Mouse (Mus musculus) stomach, embryonic 15.5 days (tissue): ENCODE data around the gene Wipf3. TPM values are rescaled to one million over a fixed set of nuclear protein-coding genes. Genes with fewer than 3 reads are reported as not detected.

Experiments
- ATAC-seq: fragments of 200-750 bp; cut with Nextera tagmentation; 2 replicates; pipeline ENCODE4 v1.8.0; 2017; ENCODE audit warnings: low read depth, moderate number of reproducible peaks, moderate TSS enrichment; ENCODE audit not compliant: insufficient read depth, low FRiP score
- H3K27ac ChIP-seq: fragments of 300-500 bp; sonication (generic); 2 replicates; pipeline ENCODE4 v1.5.1; 2015; ENCODE audit warnings: mild to moderate bottlenecking, inconsistent platforms
- H3K27me3 ChIP-seq: fragments of 300-500 bp; sonication (generic); replicated peaks from 2 replicates; pipeline ENCODE4 v1.6.1; 2015; ENCODE audit warnings: inconsistent platforms
- H3K36me3 ChIP-seq: fragments of 300-500 bp; sonication (generic); 2 replicates; pipeline ENCODE4 v1.6.1; 2015; ENCODE audit warnings: inconsistent platforms
- H3K4me1 ChIP-seq: fragments of 300-500 bp; sonication (generic); 2 replicates; pipeline ENCODE4 v1.6.1; 2015; ENCODE audit warnings: inconsistent platforms
- H3K4me2 ChIP-seq: fragments of 300-500 bp; sonication (generic); 2 replicates; pipeline ENCODE4 v1.6.1; 2015; ENCODE audit warnings: mild to moderate bottlenecking, inconsistent platforms
- H3K4me3 ChIP-seq: fragments of 300-500 bp; sonication (generic); replicated peaks from 2 replicates; pipeline ENCODE4 v1.5.1; 2015; ENCODE audit warnings: inconsistent platforms
- H3K9ac ChIP-seq: fragments of 300-500 bp; sonication (generic); 2 replicates; pipeline ENCODE4 v1.6.1; 2015; ENCODE audit warnings: inconsistent platforms
- H3K9me3 ChIP-seq: fragments of 300-500 bp; sonication (generic); 2 replicates; pipeline ENCODE4 v1.6.1; 2016; ENCODE audit warnings: inconsistent platforms
- WGBS: fragments of 180-500 bp; shearing (Covaris S2); methylation state at CpG from one replicate; pipeline ENCODE4 v1.1.7; 2015; 5-methylcytosine and 5-hydroxymethylcytosine counted together
- polyA plus RNA-seq: library from polyadenylated mRNA; unstranded; fragments of >200 nt; fragmentation: Nextera tagmentation; extraction: Ambion mirVana; gene quantifications from 2 replicates; pipeline ENCODE4 v1.2.1, GENCODE M21; 2015

Wipf3 gene
- polyA plus RNA-seq, 1 experiment from 2014 or later = 0.89 TPM

DNA sequence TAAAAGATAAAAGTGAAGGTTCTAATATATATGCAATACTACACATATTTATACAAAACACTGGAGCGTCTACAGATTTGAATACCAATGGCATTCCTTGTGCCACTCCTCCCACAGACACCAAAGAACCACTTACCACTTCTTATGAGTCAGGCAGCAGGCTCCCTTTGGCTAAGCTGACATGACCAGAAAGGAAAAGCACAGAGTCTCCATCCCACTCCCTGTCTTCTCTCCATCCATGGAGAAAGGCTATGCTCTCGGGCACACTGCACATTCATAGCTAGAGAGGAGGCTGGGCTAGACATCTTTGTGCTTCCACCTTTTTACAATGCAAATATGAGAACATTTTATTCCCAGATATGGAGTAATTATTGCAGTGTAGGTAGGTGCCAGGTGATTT lies 27.9 kb upstream of the Wipf3 start:
- no peak overlapping the region for H3K27ac ChIP-seq
- H3K27me3 ChIP-seq = no peaks in the 10 kb centered on the region
- H3K4me2 ChIP-seq = no peak overlapping the region
- 80% methylated on average over 2 of the region's 2 CpGs for WGBS
- no peak overlapping the region for H3K9ac ChIP-seq
- no peaks in the 10 kb centered on the region for H3K4me1 ChIP-seq
- no peaks in the 10 kb centered on the region for H3K9me3 ChIP-seq
- no peak for ATAC-seq
- no peaks in the 10 kb centered on the region for H3K36me3 ChIP-seq
- H3K4me3 ChIP-seq = no peak overlapping the region

DNA sequence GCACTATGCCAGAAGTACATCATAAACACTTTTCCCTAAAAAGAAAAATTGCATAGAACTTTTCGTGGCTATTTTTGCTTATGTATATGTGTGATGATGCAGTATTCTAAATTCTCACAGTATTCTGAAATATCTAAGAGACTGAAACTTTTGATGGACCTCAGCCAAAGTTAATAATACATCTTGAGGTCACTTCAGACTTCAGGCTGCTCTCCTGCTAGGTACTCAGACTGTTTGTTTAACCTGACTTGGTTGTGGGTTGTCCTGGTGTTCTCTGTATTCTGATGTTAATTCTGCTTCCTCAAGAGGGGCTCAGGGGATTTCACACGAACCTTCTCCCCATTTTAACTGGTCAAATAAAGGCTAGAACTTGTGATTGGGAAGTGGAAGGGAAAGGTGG lies 24.5 kb upstream of the Wipf3 start:
- no peak for ATAC-seq
- Histone ChIP-seq H3K4me2 (no peak overlapping the region), H3K4me1 (no peaks in the 10 kb centered on the region), H3K27ac (no peak overlapping the region), H3K9ac (no peak overlapping the region), H3K27me3 (no peaks in the 10 kb centered on the region), H3K36me3 (no peaks in the 10 kb centered on the region), H3K4me3 (no peak overlapping the region), H3K9me3 (no peaks in the 10 kb centered on the region)
- WGBS = 38% methylated on average over 2 of the region's 2 CpGs

DNA sequence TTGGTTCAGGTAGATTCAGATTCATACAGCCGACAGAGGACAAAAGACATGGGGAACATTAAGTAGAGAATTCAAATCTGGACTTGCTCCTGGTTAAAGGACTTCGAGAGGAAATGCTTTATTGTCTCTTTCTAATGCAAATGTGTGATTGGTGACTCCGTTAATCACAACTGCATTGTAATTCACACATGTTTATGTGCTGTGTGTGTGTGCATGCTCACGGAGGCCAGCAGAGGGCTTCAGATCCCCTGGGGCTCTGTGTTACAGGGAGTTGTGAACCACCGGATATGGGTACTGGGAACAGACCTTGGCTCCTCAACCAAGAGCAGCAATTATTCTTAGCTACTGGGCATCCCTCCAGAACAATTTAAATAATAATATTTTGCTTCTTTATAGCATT lies 23.3 kb upstream of the Wipf3 start:
- Histone ChIP-seq H3K27ac (no peak overlapping the region), H3K4me2 (no peak overlapping the region), H3K27me3 (no peaks in the 10 kb centered on the region), H3K4me3 (no peak overlapping the region), H3K4me1 (no peaks in the 10 kb centered on the region), H3K9ac (no peak overlapping the region), H3K36me3 (no peaks in the 10 kb centered on the region), H3K9me3 (no peaks in the 10 kb centered on the region)
- WGBS = 87% methylated on average over 5 of the region's 5 CpGs
- ATAC-seq = no peak

DNA sequence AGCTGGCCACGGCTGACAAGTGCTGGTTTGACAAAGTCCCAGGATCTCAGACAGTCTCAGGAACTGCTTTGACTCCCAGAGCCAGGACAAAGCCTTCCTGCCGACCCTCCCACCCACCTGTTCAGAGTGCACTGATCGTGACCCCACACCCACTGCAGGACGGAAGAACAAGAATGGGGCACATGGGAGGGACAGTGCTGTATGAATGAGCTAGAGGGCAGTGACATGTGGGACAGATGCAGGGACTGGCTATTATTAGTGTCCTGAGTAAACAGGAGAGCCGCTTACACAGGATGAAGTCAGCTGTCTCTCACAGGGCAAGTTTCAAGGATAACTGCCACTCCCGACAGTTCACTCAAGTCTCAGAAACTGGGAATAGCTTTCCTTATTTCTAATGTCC lies 20.1 kb upstream of the Wipf3 start:
- Histone ChIP-seq H3K4me2 (no peak overlapping the region), H3K4me1 (no peaks in the 10 kb centered on the region)

DNA sequence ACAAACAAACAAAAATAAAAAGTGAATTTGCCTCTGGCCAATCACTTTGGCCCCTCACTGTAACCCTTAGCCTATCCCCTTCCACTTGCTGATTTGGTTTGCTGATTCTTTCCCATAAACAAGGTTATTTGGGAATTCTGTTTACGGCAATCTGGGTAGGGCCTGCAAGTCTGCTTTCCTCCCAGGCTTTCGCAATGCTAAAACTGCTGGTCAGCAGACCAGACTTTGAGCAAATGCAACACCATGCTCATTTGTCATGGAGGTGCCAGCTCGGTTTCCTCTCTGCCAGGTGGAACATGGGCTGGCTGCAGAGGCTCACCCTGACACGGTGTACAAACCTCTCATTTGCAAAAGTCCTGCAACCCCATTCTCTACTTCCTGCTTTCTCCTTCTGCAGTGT lies 19.0 kb upstream of the Wipf3 start:
- no peaks in the 10 kb centered on the region for H3K27me3 ChIP-seq
- no peak overlapping the region for H3K9ac ChIP-seq
- no peak overlapping the region for H3K4me3 ChIP-seq
- H3K36me3 ChIP-seq = no peaks in the 10 kb centered on the region
- H3K4me2 ChIP-seq = no peak overlapping the region
- WGBS = 52% methylated on average over 4 of the region's 4 CpGs
- H3K9me3 ChIP-seq = no peaks in the 10 kb centered on the region
- H3K27ac ChIP-seq = no peak overlapping the region
- no peaks in the 10 kb centered on the region for H3K4me1 ChIP-seq
- ATAC-seq = no peak

More for the DNA sequence above, 20.1 kb upstream of the Wipf3 start:
- no peaks in the 10 kb centered on the region for H3K27me3 ChIP-seq
- 48% methylated on average over 6 of the region's 6 CpGs for WGBS
- no peak overlapping the region for H3K27ac ChIP-seq
- no peaks in the 10 kb centered on the region for H3K9me3 ChIP-seq
- 0 out of 2 replicates have a peak, but pooled peaks have one; percentile 39 for ATAC-seq
- no peak overlapping the region for H3K4me3 ChIP-seq
- H3K36me3 ChIP-seq = no peaks in the 10 kb centered on the region
- no peak overlapping the region for H3K9ac ChIP-seq

DNA sequence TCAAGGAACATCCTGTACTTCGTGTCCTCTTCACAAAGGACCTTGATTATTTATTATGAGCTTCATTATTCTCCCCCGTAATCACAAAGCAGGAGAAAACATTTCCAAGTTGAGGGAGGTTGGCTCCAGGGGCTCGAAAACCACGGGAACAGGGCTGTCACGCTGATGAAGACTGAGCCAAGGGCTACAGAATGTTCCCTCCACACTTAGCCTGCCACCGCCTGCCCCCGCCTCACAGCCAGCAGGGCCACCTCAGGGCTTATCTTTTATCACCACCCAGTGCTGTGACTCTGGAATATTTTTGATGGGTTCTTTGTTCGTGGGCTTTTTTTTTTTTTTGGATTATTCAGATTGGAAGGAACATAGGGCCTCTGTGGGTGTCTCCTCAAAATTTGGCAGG lies 17.8 kb upstream of the Wipf3 start:
- Histone ChIP-seq H3K4me1 (no peaks in the 10 kb centered on the region), H3K9ac (no peak overlapping the region), H3K27me3 (no peaks in the 10 kb centered on the region), H3K9me3 (no peaks in the 10 kb centered on the region), H3K27ac (no peak overlapping the region), H3K36me3 (no peaks in the 10 kb centered on the region), H3K4me2 (no peak overlapping the region), H3K4me3 (no peak overlapping the region)
- WGBS = 78% methylated on average over 8 of the region's 8 CpGs
- ATAC-seq = no peak

DNA sequence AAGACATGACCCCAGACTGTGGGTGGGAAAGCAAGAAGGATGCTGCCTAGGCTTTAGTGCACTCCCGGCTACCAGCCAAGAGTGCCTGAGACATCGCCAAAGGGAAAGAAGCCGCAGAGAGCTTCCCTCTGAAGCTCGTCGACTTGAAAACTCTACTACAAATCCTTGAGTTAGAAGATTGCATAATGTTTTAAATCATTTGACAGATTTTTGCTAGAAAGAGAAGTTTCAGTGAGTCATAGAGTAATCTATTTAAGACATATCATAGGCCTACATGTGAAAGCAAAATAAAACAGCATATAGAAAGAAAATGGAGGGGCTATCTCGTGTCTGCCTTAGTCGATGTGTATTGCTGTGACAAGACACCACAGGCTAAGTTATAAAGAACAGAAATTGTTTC lies 16.5 kb upstream of the Wipf3 start:
- Histone ChIP-seq H3K27ac (no peak overlapping the region), H3K36me3 (no peaks in the 10 kb centered on the region), H3K9ac (no peak overlapping the region), H3K4me3 (no peak overlapping the region), H3K9me3 (no peaks in the 10 kb centered on the region), H3K4me1 (no peaks in the 10 kb centered on the region), H3K4me2 (no peak overlapping the region), H3K27me3 (no peaks in the 10 kb centered on the region)
- ATAC-seq = no peak
- 73% methylated on average over 7 of the region's 7 CpGs for WGBS

DNA sequence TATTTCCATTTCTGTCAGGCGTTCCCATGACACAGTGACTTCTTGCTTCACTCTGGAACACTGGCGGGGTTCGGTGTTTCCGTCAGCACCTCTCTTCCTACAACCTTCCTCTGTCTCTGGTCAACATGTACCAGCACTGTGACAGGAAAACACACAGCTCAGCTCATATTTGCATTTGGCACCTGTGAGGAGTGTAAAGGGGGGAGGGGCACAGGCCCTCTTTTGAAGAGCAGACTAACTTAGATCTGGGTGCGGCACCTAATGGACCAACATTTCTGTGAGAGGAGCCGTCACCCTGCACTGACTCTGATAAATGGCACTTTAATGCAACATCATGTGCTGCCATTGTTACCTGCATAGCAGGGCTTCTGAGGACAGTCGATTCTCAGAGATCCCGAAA lies 4.2 kb upstream of the Wipf3 start:
- Histone ChIP-seq H3K9me3 (no peaks in the 10 kb centered on the region), H3K9ac (no peak overlapping the region), H3K36me3 (no peaks in the 10 kb centered on the region), H3K27me3 (peaks cover 13% of the 10 kb centered on the region; the same call in 1 of the 2 replicates), H3K27ac (no peak overlapping the region), H3K4me1 (peaks cover 13% of the 10 kb centered on the region; the same call in 1 of the 2 replicates), H3K4me2 (no peak overlapping the region), H3K4me3 (no peak overlapping the region)
- no peak for ATAC-seq
- 63% methylated on average over 8 of the region's 8 CpGs for WGBS

DNA sequence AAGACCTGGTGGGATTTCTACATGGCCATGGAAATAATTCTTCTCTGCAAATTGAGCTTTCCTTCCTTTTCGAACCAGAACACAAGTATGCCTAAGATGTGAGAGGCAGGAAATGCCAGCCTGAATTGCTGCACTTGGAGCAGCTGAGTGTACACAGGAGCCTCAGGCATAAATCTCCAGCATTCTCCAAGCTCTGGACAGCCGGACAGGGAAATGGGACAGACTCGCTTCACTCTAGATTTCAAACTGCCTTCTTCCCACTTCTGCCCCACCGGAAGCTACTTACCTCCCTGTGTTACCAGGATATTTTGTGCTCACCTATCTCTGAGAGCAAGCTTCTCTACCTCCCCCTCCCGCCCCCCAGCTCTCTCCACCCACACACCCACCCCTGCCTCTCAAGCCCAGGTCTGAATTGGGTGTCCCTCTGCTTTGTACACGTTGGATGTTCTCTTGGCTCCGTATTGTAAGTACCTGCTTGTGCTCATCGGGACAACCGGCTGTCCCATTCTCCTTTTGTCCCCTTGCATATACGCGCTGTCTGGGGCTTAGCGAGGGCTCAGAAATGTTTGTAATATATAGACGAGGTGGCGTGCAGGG lies 455 bp upstream of the Wipf3 start:
- no peak overlapping the region for H3K27ac ChIP-seq
- H3K9ac ChIP-seq = no peak overlapping the region
- ATAC-seq = no peak
- H3K36me3 ChIP-seq = no peaks in the 10 kb centered on the region
- H3K9me3 ChIP-seq = no peaks in the 10 kb centered on the region
- H3K4me2 ChIP-seq = peak overlapping the region; percentile 79
- H3K4me1 ChIP-seq = peaks cover 13% of the 10 kb centered on the region
- peaks cover 23% of the 10 kb centered on the region; the same call in 1 of the 2 replicates for H3K27me3 ChIP-seq
- 3% methylated on average over 14 of the region's 14 CpGs for WGBS
- H3K4me3 ChIP-seq = peak overlapping the region; percentile 53

DNA sequence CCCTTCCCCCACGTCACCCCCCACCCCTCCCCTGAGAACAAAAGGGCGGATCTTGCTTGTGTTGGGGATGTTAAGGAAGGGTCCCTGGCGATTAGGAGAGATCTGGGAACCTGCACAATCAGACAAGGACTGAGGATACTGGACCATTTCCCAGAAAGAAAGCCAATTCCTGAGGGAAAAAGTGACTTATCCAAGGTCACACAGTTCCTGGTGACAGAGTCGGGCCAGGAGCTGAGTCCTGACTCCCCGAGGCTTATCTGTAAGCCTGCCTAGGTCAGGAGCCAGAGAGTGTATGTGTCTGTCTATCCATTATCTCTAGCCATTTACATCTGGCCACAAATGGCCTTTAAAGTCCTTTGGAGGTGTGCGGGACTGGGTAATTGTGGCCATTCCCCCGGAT lies 818 bp downstream of the Wipf3 start:
- no peak overlapping the region for H3K27ac ChIP-seq
- 37% methylated on average over 7 of the region's 7 CpGs for WGBS

DNA sequence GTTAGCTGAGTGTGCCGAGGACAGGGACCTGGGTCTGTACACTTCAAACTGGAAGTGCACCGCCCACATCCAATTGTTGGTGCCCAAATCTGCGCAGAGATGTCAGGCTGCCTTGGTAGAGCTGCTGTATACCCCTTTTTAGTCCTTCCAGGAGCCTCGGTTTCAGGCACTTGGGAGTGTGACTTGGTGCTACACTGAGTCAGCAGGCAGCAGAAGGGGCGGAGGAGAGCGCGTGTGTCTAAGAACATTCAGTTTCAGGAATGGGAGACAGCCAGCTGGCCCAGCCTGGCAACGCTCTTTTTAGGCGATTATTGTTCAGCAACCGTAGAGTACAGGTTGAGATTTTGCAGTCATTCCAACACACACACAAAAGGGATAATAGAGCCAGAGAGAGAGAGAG lies 2.4 kb downstream of the Wipf3 start:
- no peaks in the 10 kb centered on the region for H3K9me3 ChIP-seq
- ATAC-seq = no peak
- WGBS = 71% methylated on average over 10 of the region's 10 CpGs
- H3K27me3 ChIP-seq = peaks cover 23% of the 10 kb centered on the region; the same call in 1 of the 2 replicates
- no peak overlapping the region for H3K4me2 ChIP-seq
- H3K27ac ChIP-seq = no peak overlapping the region
- H3K4me1 ChIP-seq = peaks cover 22% of the 10 kb centered on the region
- H3K9ac ChIP-seq = no peak overlapping the region
- no peak overlapping the region for H3K4me3 ChIP-seq
- no peaks in the 10 kb centered on the region for H3K36me3 ChIP-seq

More for the DNA sequence above, 818 bp downstream of the Wipf3 start:
- no peaks in the 10 kb centered on the region for H3K36me3 ChIP-seq
- no peak for ATAC-seq
- H3K4me1 ChIP-seq = peaks cover 13% of the 10 kb centered on the region
- H3K27me3 ChIP-seq = peaks cover 23% of the 10 kb centered on the region; the same call in 1 of the 2 replicates
- H3K4me3 ChIP-seq = peak overlapping the region; percentile 53
- H3K9me3 ChIP-seq = no peaks in the 10 kb centered on the region
- peak overlapping the region; percentile 79 for H3K4me2 ChIP-seq
- 0 out of 2 replicates have a peak overlapping the region, but pooled peaks have one; percentile 4 for H3K9ac ChIP-seq

DNA sequence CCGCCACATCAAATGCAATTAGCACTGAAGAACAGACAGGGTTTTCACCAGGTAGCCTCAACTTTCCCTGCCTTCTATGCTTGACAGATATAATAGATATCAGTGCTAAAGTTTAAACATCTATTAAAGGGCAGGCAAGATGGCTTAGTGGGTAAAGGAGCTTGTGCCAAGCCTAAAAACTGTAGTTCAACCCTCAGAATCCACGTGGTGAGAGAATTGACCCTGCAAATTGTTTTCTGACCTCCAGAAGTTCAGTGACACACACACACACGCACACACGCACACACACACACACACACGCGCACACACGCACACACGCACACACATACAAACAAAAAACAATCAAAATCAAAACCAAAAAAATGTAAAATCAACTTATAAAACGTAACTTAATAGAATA lies 2.8 kb downstream of the Wipf3 start:
- Histone ChIP-seq H3K4me1 (peaks cover 22% of the 10 kb centered on the region), H3K27ac (no peak overlapping the region), H3K9ac (no peak overlapping the region), H3K4me2 (no peak overlapping the region), H3K4me3 (no peak overlapping the region), H3K27me3 (peaks cover 23% of the 10 kb centered on the region; the same call in 1 of the 2 replicates), H3K9me3 (no peaks in the 10 kb centered on the region), H3K36me3 (no peaks in the 10 kb centered on the region)
- ATAC-seq = no peak
- 84% methylated on average over 9 of the region's 9 CpGs for WGBS
